Mouse (Mus musculus) frontal cortex, postnatal 25 days (tissue): ENCODE measurements around the gene Sfta2.

ENCODE experiments used
- DNase-seq, 2 experiments: peaks; one replicate each; pipeline ENCODE4 v3.0.0; 2022; ENCODE audit warnings: low spot score in 2 of 2

Gene Sfta2

GRCm38 (mm10) chr17:35673416-35674035, 72.2 kb downstream of the Sfta2 start, which contains the start of gene Gtf2h4:
Gene Gtf2h4 (minus strand): TSS chr17:35673739.
- peak; percentile 66 to 82 for DNase-seq

- DNase-seq: no peak
Measured at GRCm38 (mm10) chr17:35680591-35680990, 79.2 kb downstream of the Sfta2 start.

GRCm38 (mm10) chr17:35681986-35682385, 80.6 kb downstream of the Sfta2 start:
- DNase-seq: no peak

- DNase-seq: no peak
Measured at GRCm38 (mm10) chr17:35685061-35685460, 83.7 kb downstream of the Sfta2 start.

GRCm38 (mm10) chr17:35688347-35689175, 87.2 kb downstream of the Sfta2 start:
- DNase-seq: no peak

- DNase-seq: no peak
Measured at GRCm38 (mm10) chr17:35689936-35690645, 88.7 kb downstream of the Sfta2 start.

- no peak for DNase-seq
Measured at GRCm38 (mm10) chr17:35691811-35692210, 90.5 kb downstream of the Sfta2 start.

- no peak for DNase-seq
Measured at GRCm38 (mm10) chr17:35692368-35692767, 91.0 kb downstream of the Sfta2 start.

GRCm38 (mm10) chr17:35693906-35694305, 92.6 kb downstream of the Sfta2 start:
- DNase-seq: no peak

GRCm38 (mm10) chr17:35695289-35695688, 93.9 kb downstream of the Sfta2 start:
- DNase-seq: no peak

GRCm38 (mm10) chr17:35696691-35697090, 95.3 kb downstream of the Sfta2 start:
- no peak for DNase-seq

GRCm38 (mm10) chr17:35697429-35697758, 96.0 kb downstream of the Sfta2 start:
- no peak for DNase-seq

GRCm38 (mm10) chr17:35697759-35698500, 96.6 kb downstream of the Sfta2 start:
- DNase-seq: no peak

GRCm38 (mm10) chr17:35698501-35698883, 97.1 kb downstream of the Sfta2 start:
- no peak for DNase-seq

- DNase-seq: peak in 1 of 2 experiments; percentile 43
Measured at GRCm38 (mm10) chr17:35699919-35700318, 98.6 kb downstream of the Sfta2 start.
